Mouse (Mus musculus) kidney, adult 18-20 months (tissue): ENCODE measurements around the gene AB124611.
"Not testable (repeated sequence)": the region's sequence is repeated elsewhere in the genome, so short reads cannot be mapped to it uniquely, and the experiment has no call there.

ENCODE experiments used
- DNase-seq: peaks from one replicate; pipeline ENCODE4 v3.0.0; 2021

Gene AB124611

GRCm38 (mm10) chr9:21525142-21525936, 637 bp upstream of the AB124611 start:
- DNase-seq = no peak

GRCm38 (mm10) chr9:21526634-21526944, 613 bp downstream of the AB124611 start:
- no peak for DNase-seq

- DNase-seq = no peak
Measured at GRCm38 (mm10) chr9:21527100-21527801, 1.3 kb downstream of the AB124611 start.

GRCm38 (mm10) chr9:21527917-21528324, 1.9 kb downstream of the AB124611 start:
- no peak for DNase-seq

- no peak for DNase-seq
Measured at GRCm38 (mm10) chr9:21536501-21536900, 10.5 kb downstream of the AB124611 start.

- no peak for DNase-seq
Measured at GRCm38 (mm10) chr9:21537009-21537408, 11.0 kb downstream of the AB124611 start.

GRCm38 (mm10) chr9:21539981-21540753, 14.2 kb downstream of the AB124611 start:
- DNase-seq = no peak

- DNase-seq = not testable (repeated sequence)
Measured at GRCm38 (mm10) chr9:21542001-21542400, 16.0 kb downstream of the AB124611 start.

- DNase-seq = no peak
Measured at GRCm38 (mm10) chr9:21545351-21545915, 19.5 kb downstream of the AB124611 start.

- peak; percentile 100 for DNase-seq
Measured at GRCm38 (mm10) chr9:21545916-21546788, 20.2 kb downstream of the AB124611 start.

- no peak for DNase-seq
Measured at GRCm38 (mm10) chr9:21546789-21547074, 20.8 kb downstream of the AB124611 start, which contains the start of gene Carm1. Gene Carm1, plus strand, starts transcription at chr9:21546894.

- DNase-seq = peak; percentile 70
Measured at GRCm38 (mm10) chr9:21547075-21547941, 21.3 kb downstream of the AB124611 start.

GRCm38 (mm10) chr9:21551049-21551448, 25.1 kb downstream of the AB124611 start:
- DNase-seq = no peak

- no peak for DNase-seq
Measured at GRCm38 (mm10) chr9:21553607-21554273, 27.8 kb downstream of the AB124611 start.

GRCm38 (mm10) chr9:21555198-21555742, 29.3 kb downstream of the AB124611 start:
- no peak for DNase-seq

- DNase-seq = no peak
Measured at GRCm38 (mm10) chr9:21556996-21557395, 31.0 kb downstream of the AB124611 start.

- no peak for DNase-seq
Measured at GRCm38 (mm10) chr9:21557556-21557955, 31.6 kb downstream of the AB124611 start.

GRCm38 (mm10) chr9:21558366-21558765, 32.4 kb downstream of the AB124611 start:
- DNase-seq = no peak

- no peak for DNase-seq
Measured at GRCm38 (mm10) chr9:21559151-21559550, 33.2 kb downstream of the AB124611 start.

- DNase-seq = no peak
Measured at GRCm38 (mm10) chr9:21564420-21564819, 38.4 kb downstream of the AB124611 start.
